Mouse (Mus musculus): ENCODE data around the gene Cpne1. TPM values are rescaled to one million over a fixed set of nuclear protein-coding genes. Genes with fewer than 3 reads are reported as not detected.

Gene Cpne1
- total and polyA plus RNA-seq, 2 experiments, result 18.3 to 32.3 TPM

- Histone ChIP-seq H3K79me2 (ENCODE audit: control insufficient read depth, insufficient read depth, low read length) (no peaks in the 10 kb centered on the region), H3K27ac (replicated peaks; ENCODE audit: insufficient read depth, low read depth, low read length) (no peak overlapping the region), H3K4me1 (ENCODE audit: control insufficient read depth, insufficient read depth, low read length) (no peaks in the 10 kb centered on the region), H3K27me3 (ENCODE audit: control insufficient read depth, insufficient read depth, low read length) (no peaks in the 10 kb centered on the region), H3K36me3 (ENCODE audit: control insufficient read depth, insufficient read depth, low read length) (peaks cover 32% of the 10 kb centered on the region), H3K4me3 (ENCODE audit: insufficient read depth, low read depth, low read length) (no peak overlapping the region), H3K9ac (ENCODE audit: low read depth, low read length) (no peak overlapping the region)
- no peak for DNase-seq (ENCODE audit: extremely low read depth, low read depth, low spot score)
- TF ChIP-seq CTCF (IDR thresholded peaks at IDR 0.05; ENCODE audit: low read depth, low read length), result no peak
- no peak for TF ChIP-seq POLR2A (IDR thresholded peaks at IDR 0.05; ENCODE audit: extremely low read depth, insufficient read depth, low read length)
- WGBS, result 96% methylated on average over 16 of the region's 16 CpGs
Measured at GRCm38 (mm10) chr2:156078421-156079182, 33.2 kb downstream of the Cpne1 start.

- H3K79me2 ChIP-seq (ENCODE audit: control insufficient read depth, insufficient read depth, low read length), result no peaks in the 10 kb centered on the region
- peaks cover 38% of the 10 kb centered on the region for H3K36me3 ChIP-seq (ENCODE audit: control insufficient read depth, insufficient read depth, low read length)
- no peak for DNase-seq (ENCODE audit: extremely low read depth, low read depth, low spot score)
- no peaks in the 10 kb centered on the region for H3K27me3 ChIP-seq (ENCODE audit: control insufficient read depth, insufficient read depth, low read length)
- H3K27ac ChIP-seq (replicated peaks; ENCODE audit: insufficient read depth, low read depth, low read length), result no peak overlapping the region
- H3K4me3 ChIP-seq (ENCODE audit: insufficient read depth, low read depth, low read length), result no peak overlapping the region
- H3K4me1 ChIP-seq (ENCODE audit: control insufficient read depth, insufficient read depth, low read length), result no peaks in the 10 kb centered on the region
- H3K9ac ChIP-seq (ENCODE audit: low read depth, low read length), result no peak overlapping the region
- WGBS, result 91% methylated on average over 7 of the region's 7 CpGs
- TF ChIP-seq CTCF (IDR thresholded peaks at IDR 0.05; ENCODE audit: low read depth, low read length) (no peak), POLR2A (IDR thresholded peaks at IDR 0.05; ENCODE audit: extremely low read depth, insufficient read depth, low read length) (no peak)
Measured at GRCm38 (mm10) chr2:156077461-156077860, 34.3 kb downstream of the Cpne1 start.

GRCm38 (mm10) chr2:156073725-156074124 lies 38.0 kb downstream of the Cpne1 start:
- H3K27ac ChIP-seq (replicated peaks; ENCODE audit: insufficient read depth, low read depth, low read length), result no peak overlapping the region
- no peak for DNase-seq (ENCODE audit: extremely low read depth, low read depth, low spot score)
- TF ChIP-seq POLR2A (IDR thresholded peaks at IDR 0.05; ENCODE audit: extremely low read depth, insufficient read depth, low read length) (no peak), CTCF (IDR thresholded peaks at IDR 0.05; ENCODE audit: low read depth, low read length) (no peak)
- H3K79me2 ChIP-seq (ENCODE audit: control insufficient read depth, insufficient read depth, low read length), result no peaks in the 10 kb centered on the region
- no peaks in the 10 kb centered on the region for H3K27me3 ChIP-seq (ENCODE audit: control insufficient read depth, insufficient read depth, low read length)
- peaks cover 43% of the 10 kb centered on the region for H3K36me3 ChIP-seq (ENCODE audit: control insufficient read depth, insufficient read depth, low read length)
- H3K4me1 ChIP-seq (ENCODE audit: control insufficient read depth, insufficient read depth, low read length), result no peaks in the 10 kb centered on the region
- WGBS, result 95% methylated on average over 15 of the region's 15 CpGs
- H3K4me3 ChIP-seq (ENCODE audit: insufficient read depth, low read depth, low read length), result no peak overlapping the region
- no peak overlapping the region for H3K9ac ChIP-seq (ENCODE audit: low read depth, low read length)

GRCm38 (mm10) chr2:156071236-156071635 lies 40.5 kb downstream of the Cpne1 start:
- no peak overlapping the region for H3K27ac ChIP-seq (replicated peaks; ENCODE audit: insufficient read depth, low read depth, low read length)
- TF ChIP-seq POLR2A (IDR thresholded peaks at IDR 0.05; ENCODE audit: extremely low read depth, insufficient read depth, low read length), result no peak
- TF ChIP-seq CTCF (IDR thresholded peaks at IDR 0.05; ENCODE audit: low read depth, low read length), result no peak
- no peak overlapping the region for H3K9ac ChIP-seq (ENCODE audit: low read depth, low read length)
- DNase-seq (ENCODE audit: extremely low read depth, low read depth, low spot score), result no peak
- no peaks in the 10 kb centered on the region for H3K27me3 ChIP-seq (ENCODE audit: control insufficient read depth, insufficient read depth, low read length)
- peaks cover 30% of the 10 kb centered on the region for H3K36me3 ChIP-seq (ENCODE audit: control insufficient read depth, insufficient read depth, low read length)
- 96% methylated on average over 10 of the region's 10 CpGs for WGBS
- no peaks in the 10 kb centered on the region for H3K79me2 ChIP-seq (ENCODE audit: control insufficient read depth, insufficient read depth, low read length)
- no peak overlapping the region for H3K4me3 ChIP-seq (ENCODE audit: insufficient read depth, low read depth, low read length)
- H3K4me1 ChIP-seq (ENCODE audit: control insufficient read depth, insufficient read depth, low read length), result no peaks in the 10 kb centered on the region

- no peak overlapping the region for H3K27ac ChIP-seq (replicated peaks; ENCODE audit: insufficient read depth, low read depth, low read length)
- H3K27me3 ChIP-seq (ENCODE audit: control insufficient read depth, insufficient read depth, low read length), result no peaks in the 10 kb centered on the region
- H3K4me1 ChIP-seq (ENCODE audit: control insufficient read depth, insufficient read depth, low read length), result peaks cover 2% of the 10 kb centered on the region; the same call in 1 of the 2 replicates
- no peak overlapping the region for H3K4me3 ChIP-seq (ENCODE audit: insufficient read depth, low read depth, low read length)
- TF ChIP-seq CTCF (IDR thresholded peaks at IDR 0.05; ENCODE audit: low read depth, low read length) (no peak), POLR2A (IDR thresholded peaks at IDR 0.05; ENCODE audit: extremely low read depth, insufficient read depth, low read length) (no peak)
- no peak overlapping the region for H3K9ac ChIP-seq (ENCODE audit: low read depth, low read length)
- peaks cover 5% of the 10 kb centered on the region; the same call in 1 of the 2 replicates for H3K36me3 ChIP-seq (ENCODE audit: control insufficient read depth, insufficient read depth, low read length)
- 84% methylated on average over 10 of the region's 10 CpGs for WGBS
- no peaks in the 10 kb centered on the region for H3K79me2 ChIP-seq (ENCODE audit: control insufficient read depth, insufficient read depth, low read length)
- no peak for DNase-seq (ENCODE audit: extremely low read depth, low read depth, low spot score)
Measured at GRCm38 (mm10) chr2:156067916-156068315, 43.8 kb downstream of the Cpne1 start.

- WGBS, result 29% methylated on average over 10 of the region's 10 CpGs
- DNase-seq (ENCODE audit: extremely low read depth, low read depth, low spot score), result no peak
- Histone ChIP-seq H3K27ac (replicated peaks; ENCODE audit: insufficient read depth, low read depth, low read length) (no peak overlapping the region), H3K9ac (ENCODE audit: low read depth, low read length) (peak overlapping the region; percentile 63; the same call in 1 of the 2 replicates), H3K36me3 (ENCODE audit: control insufficient read depth, insufficient read depth, low read length) (no peaks in the 10 kb centered on the region), H3K4me3 (ENCODE audit: insufficient read depth, low read depth, low read length) (peak overlapping the region; percentile 69; the same call in 1 of the 2 replicates), H3K79me2 (ENCODE audit: control insufficient read depth, insufficient read depth, low read length) (no peaks in the 10 kb centered on the region), H3K4me1 (ENCODE audit: control insufficient read depth, insufficient read depth, low read length) (peaks cover 2% of the 10 kb centered on the region; the same call in 1 of the 2 replicates), H3K27me3 (ENCODE audit: control insufficient read depth, insufficient read depth, low read length) (no peaks in the 10 kb centered on the region)
- TF ChIP-seq POLR2A (IDR thresholded peaks at IDR 0.05; ENCODE audit: extremely low read depth, insufficient read depth, low read length) (no peak), CTCF (IDR thresholded peaks at IDR 0.05; ENCODE audit: low read depth, low read length) (no peak)
Measured at GRCm38 (mm10) chr2:156066126-156066525, 45.6 kb downstream of the Cpne1 start.
